Mouse (Mus musculus): ENCODE measurements around the gene Apol7b. TPM values are rescaled to one million over a fixed set of nuclear protein-coding genes. Genes with fewer than 3 reads are reported as not detected.
"Not testable (repeated sequence)": the region's sequence is repeated elsewhere in the genome, so short reads cannot be mapped to it uniquely, and the experiment has no call there.

Apol7b gene
- polyA plus RNA-seq, 1 experiment from 2014 or later = 0.24 TPM

GRCm38 (mm10) chr15:77416655-77417333, 30.5 kb downstream of the Apol7b start:
- not testable (repeated sequence) for H3K4me1 ChIP-seq, H3K36me3 ChIP-seq
- 17% methylated on average over 5 of the region's 10 CpGs for WGBS

DNA sequence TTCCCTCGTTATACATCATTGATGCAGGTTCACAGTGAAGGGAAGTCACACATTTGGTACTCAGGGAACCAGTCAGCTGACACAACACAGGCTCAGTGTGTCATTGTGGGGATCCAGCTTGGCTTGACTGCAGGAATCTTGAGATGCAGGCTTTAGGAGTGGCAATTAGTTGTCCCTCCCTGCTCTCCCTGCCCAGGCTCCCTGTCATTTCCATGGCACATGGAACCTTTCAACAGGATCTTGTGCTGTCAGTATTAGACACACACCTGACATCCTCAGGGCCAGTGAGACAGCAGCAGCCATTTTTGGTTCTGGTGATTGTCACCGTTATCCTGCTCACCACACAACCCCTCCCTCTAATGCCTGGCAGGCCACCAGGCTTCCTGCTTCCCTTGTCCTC, 31.6 kb downstream of the Apol7b start:
- H3K9me3 ChIP-seq; H3K27me3 ChIP-seq (replicated peaks); H3K4me2 ChIP-seq; H3K27ac ChIP-seq; H3K4me3 ChIP-seq (replicated peaks); H3K9ac ChIP-seq; H3K4me1 ChIP-seq; ATAC-seq (ENCODE audit: insufficient read depth, low FRiP score, low read depth); H3K36me3 ChIP-seq: not testable (repeated sequence)
- WGBS = 65% methylated on average over 2 of the region's 2 CpGs

More at GRCm38 (mm10) chr15:77416655-77417333, 30.5 kb downstream of the Apol7b start:
- H3K9ac ChIP-seq; H3K9me3 ChIP-seq; H3K27me3 ChIP-seq (replicated peaks); H3K4me2 ChIP-seq; H3K4me3 ChIP-seq (replicated peaks); H3K27ac ChIP-seq; ATAC-seq (ENCODE audit: insufficient read depth, low FRiP score, low read depth): not testable (repeated sequence)

DNA sequence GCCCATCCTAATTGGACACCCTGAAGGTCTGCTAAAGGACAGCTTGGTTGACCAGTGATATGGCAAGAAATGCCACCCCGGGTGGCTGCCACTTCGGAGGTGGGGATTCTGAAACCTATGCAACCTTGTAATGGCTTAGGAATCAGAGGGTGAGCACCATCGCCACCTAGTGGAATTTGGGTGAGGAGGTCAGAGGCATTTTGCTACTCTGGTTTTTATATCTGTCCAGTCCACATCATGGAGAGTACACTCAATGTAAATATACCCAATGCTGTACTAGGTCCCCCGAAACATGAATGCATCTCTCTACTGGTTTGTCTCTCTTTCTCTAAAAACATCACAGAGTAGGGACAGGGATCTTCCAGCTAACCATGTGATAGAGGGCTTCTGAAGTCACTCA, 34.6 kb downstream of the Apol7b start:
- H3K27ac ChIP-seq; H3K4me1 ChIP-seq; H3K9ac ChIP-seq; H3K4me3 ChIP-seq (replicated peaks); H3K4me2 ChIP-seq; H3K9me3 ChIP-seq; H3K36me3 ChIP-seq; ATAC-seq (ENCODE audit: insufficient read depth, low FRiP score, low read depth); H3K27me3 ChIP-seq (replicated peaks): not testable (repeated sequence)
- 11% methylated on average over 4 of the region's 4 CpGs for WGBS

GRCm38 (mm10) chr15:77411035-77411434, 36.3 kb downstream of the Apol7b start, which contains the start of gene Apol9a:
Apol9a (minus strand) TSS chr15:77411135.
- ATAC-seq (ENCODE audit: insufficient read depth, low FRiP score, low read depth); H3K9me3 ChIP-seq; H3K27ac ChIP-seq; H3K4me3 ChIP-seq (replicated peaks); H3K4me1 ChIP-seq; H3K4me2 ChIP-seq; H3K36me3 ChIP-seq; H3K9ac ChIP-seq; H3K27me3 ChIP-seq (replicated peaks): not testable (repeated sequence)
- 63% methylated on average over 1 of the region's 4 CpGs for WGBS

- H3K4me2 ChIP-seq; H3K27me3 ChIP-seq (replicated peaks); H3K9me3 ChIP-seq; H3K9ac ChIP-seq; H3K4me3 ChIP-seq (replicated peaks); H3K27ac ChIP-seq; H3K4me1 ChIP-seq; ATAC-seq (ENCODE audit: insufficient read depth, low FRiP score, low read depth); H3K36me3 ChIP-seq: not testable (repeated sequence)
- 60% methylated on average over 10 of the region's 10 CpGs for WGBS
These were observed 40.9 kb downstream of the Apol7b start for GRCm38 (mm10) chr15:77406370-77406769.

- not testable (repeated sequence) for H3K4me1 ChIP-seq; H3K9me3 ChIP-seq; H3K4me3 ChIP-seq (replicated peaks); H3K36me3 ChIP-seq; H3K27me3 ChIP-seq (replicated peaks); H3K9ac ChIP-seq
- Histone ChIP-seq H3K4me2 (0 out of 2 replicates have a peak within 1 kb of the TSS, but pooled peaks have one; percentile 9), H3K27ac (peak within 1 kb of the TSS; percentile 71; the same call in 1 of the 2 replicates)
- ATAC-seq (ENCODE audit: insufficient read depth, low FRiP score, low read depth) = 0 out of 2 replicates have a peak, but pooled peaks have one; percentile 33
- WGBS = 52% methylated on average over 9 of the region's 9 CpGs
These were observed 48.3 kb downstream of the Apol7b start, which contains the start of gene Apol7a for GRCm38 (mm10) chr15:77399027-77399426. Apol7a (minus strand) TSS chr15:77399110.

DNA sequence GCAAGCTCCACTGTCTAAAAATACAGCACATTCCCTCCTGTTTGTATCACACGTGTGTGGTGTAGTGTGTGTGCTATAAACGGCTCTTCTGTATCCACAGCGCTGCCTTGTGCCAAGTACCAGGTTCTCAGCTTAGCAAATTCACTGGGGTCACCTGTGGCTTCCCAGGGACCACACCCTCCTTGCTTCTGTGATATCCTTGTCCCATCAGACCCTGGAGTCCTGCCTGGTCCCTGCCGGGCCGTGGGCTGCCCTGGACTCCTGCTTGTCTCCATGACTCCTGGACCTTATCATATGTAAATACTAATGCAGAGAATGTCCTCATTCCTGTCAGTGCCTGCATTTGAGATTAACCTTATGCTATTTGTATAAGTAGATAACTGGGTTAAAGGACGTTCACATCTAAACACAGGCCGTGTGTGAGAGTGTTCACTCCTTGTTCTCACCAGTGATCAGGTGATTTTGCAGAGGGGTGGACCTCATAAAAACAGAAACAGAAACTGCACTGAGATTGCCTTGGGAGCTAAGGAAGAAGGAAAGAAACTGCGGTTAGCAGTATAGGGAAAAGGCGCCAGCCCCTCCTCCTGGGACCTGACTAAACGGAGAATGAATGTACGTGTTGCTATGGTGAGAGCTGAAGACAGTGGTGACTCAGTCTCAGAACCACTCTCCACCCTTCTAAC, 49.7 kb downstream of the Apol7b start:
- not testable (repeated sequence) for H3K27me3 ChIP-seq (replicated peaks); H3K4me1 ChIP-seq; H3K36me3 ChIP-seq; H3K4me3 ChIP-seq (replicated peaks); H3K9me3 ChIP-seq; H3K9ac ChIP-seq; H3K4me2 ChIP-seq
- 39% methylated on average over 11 of the region's 11 CpGs for WGBS
- 0 out of 2 replicates have a peak overlapping the region, but pooled peaks have one; percentile 71 for H3K27ac ChIP-seq
- peak; percentile 89 for ATAC-seq (ENCODE audit: insufficient read depth, low FRiP score, low read depth)

GRCm38 (mm10) chr15:77393832-77394231, 53.5 kb downstream of the Apol7b start:
- not testable (repeated sequence) for H3K4me3 ChIP-seq (replicated peaks); H3K27me3 ChIP-seq (replicated peaks); H3K4me1 ChIP-seq; H3K9me3 ChIP-seq; ATAC-seq (ENCODE audit: insufficient read depth, low FRiP score, low read depth); H3K9ac ChIP-seq; H3K36me3 ChIP-seq; H3K4me2 ChIP-seq; H3K27ac ChIP-seq
- 61% methylated on average over 3 of the region's 3 CpGs for WGBS

- Histone ChIP-seq H3K27me3 (replicated peaks) (no peaks in the 10 kb centered on the region), H3K4me3 (replicated peaks) (no peak overlapping the region), H3K27ac (no peak overlapping the region), H3K9me3 (no peaks in the 10 kb centered on the region), H3K36me3 (no peaks in the 10 kb centered on the region), H3K4me1 (no peaks in the 10 kb centered on the region), H3K4me2 (no peak overlapping the region), H3K9ac (no peak overlapping the region)
- WGBS = 83% methylated on average over 2 of the region's 2 CpGs
- no peak for ATAC-seq (ENCODE audit: insufficient read depth, low FRiP score, low read depth)
These were observed 59.8 kb downstream of the Apol7b start for GRCm38 (mm10) chr15:77387462-77387861.

DNA sequence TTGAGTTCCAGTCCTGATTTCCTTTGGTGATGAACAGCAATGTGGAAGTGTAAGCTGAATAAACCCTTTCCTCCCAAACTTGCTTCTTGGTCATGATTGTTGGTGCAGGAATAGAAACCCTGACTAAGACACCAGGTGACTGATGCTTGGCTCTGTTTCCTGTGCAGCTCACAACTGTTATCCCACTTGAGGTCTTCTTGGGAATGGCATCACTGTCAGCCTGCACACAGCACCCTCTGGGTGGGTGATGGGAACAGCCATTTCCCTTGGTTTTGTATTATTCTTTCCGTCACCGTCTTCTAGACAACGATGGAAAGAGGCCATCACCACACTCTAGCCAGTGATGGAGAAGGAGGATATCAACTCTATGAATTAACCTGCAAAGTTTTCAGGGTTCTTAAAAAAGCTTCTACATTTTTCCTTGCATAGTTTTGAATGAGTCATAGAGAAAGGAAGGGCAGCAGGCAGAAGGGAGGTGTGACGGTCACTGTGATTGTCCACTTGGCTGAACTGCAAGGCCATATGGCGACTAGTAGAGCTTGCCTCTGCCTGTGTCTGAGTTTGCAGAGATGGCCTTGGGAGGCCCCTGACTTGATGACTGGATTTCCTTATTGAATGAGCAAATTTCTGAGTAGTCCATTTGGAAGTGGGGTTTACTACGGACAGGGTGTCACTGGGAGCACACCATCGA, 62.8 kb downstream of the Apol7b start:
- no peaks in the 10 kb centered on the region for H3K9me3 ChIP-seq
- H3K4me3 ChIP-seq (replicated peaks) = no peak overlapping the region
- no peak for ATAC-seq (ENCODE audit: insufficient read depth, low FRiP score, low read depth)
- H3K4me2 ChIP-seq = no peak overlapping the region
- no peaks in the 10 kb centered on the region for H3K27me3 ChIP-seq (replicated peaks)
- H3K36me3 ChIP-seq = no peaks in the 10 kb centered on the region
- H3K9ac ChIP-seq = no peak overlapping the region
- WGBS = 90% methylated on average over 7 of the region's 7 CpGs
- H3K27ac ChIP-seq = no peak overlapping the region
- no peaks in the 10 kb centered on the region for H3K4me1 ChIP-seq

DNA sequence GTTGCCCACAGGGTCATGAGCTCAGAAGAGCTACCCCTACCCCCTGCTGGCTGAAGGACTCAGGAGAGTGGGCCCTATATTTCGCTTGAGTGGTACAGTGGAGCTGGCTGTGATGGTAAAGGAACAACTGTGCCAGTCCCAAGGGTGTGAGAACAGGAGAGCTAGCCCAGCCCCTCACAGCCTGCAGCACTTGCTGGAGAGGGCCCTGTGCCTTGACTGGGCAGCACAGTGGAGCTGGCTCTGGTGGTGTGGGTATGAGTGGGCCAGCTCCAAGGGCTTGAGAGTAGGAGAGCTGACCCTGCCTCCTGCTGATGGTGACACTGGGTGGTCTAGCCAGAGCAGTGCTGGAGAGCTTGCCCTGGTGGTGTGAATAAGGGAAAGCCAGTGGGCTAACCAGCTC, 64.4 kb downstream of the Apol7b start:
- WGBS = 55% methylated on average over 1 of the region's 1 CpGs
- Histone ChIP-seq H3K9me3 (no peaks in the 10 kb centered on the region), H3K36me3 (no peaks in the 10 kb centered on the region), H3K27me3 (replicated peaks) (no peaks in the 10 kb centered on the region), H3K9ac (no peak overlapping the region), H3K27ac (no peak overlapping the region), H3K4me3 (replicated peaks) (no peak overlapping the region), H3K4me2 (no peak overlapping the region), H3K4me1 (no peaks in the 10 kb centered on the region)
- ATAC-seq (ENCODE audit: insufficient read depth, low FRiP score, low read depth) = peak; percentile 27; the same call in 1 of the 2 replicates

DNA sequence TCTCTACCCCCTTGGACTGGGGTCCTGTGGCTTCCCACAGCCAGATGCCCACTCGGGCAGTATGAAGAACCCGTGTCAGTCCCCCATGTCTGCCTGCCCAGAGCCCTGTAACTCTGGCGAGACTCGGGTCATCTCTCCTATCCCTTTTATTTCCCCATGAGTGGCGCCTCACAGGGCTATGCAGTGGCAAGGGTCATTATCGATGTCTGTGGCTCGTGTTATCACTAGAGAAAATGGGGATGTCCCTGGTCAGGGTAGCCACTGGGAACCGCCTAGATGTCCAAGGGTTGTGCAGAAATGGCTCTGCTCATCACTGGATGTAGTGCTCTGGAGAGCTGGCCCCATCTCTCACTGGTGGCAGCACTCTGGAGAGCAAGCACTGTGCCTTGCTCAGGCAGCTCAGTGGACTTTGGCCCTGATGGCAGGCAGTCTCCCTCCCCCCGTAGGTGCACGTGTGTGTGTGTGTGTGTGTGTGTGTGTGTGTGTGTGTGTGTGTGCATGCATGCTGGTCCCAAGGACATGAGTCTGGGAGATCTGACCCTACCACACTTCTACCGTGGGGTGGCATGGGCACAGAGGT, 64.9 kb downstream of the Apol7b start:
- no peaks in the 10 kb centered on the region for H3K27me3 ChIP-seq (replicated peaks)
- WGBS = 80% methylated on average over 10 of the region's 11 CpGs
- ATAC-seq (ENCODE audit: insufficient read depth, low FRiP score, low read depth) = peak; percentile 77
- no peak overlapping the region for H3K4me2 ChIP-seq
- H3K27ac ChIP-seq = no peak overlapping the region
- H3K9ac ChIP-seq = no peak overlapping the region
- no peaks in the 10 kb centered on the region for H3K9me3 ChIP-seq
- no peak overlapping the region for H3K4me3 ChIP-seq (replicated peaks)
- H3K36me3 ChIP-seq = no peaks in the 10 kb centered on the region
- H3K4me1 ChIP-seq = no peaks in the 10 kb centered on the region
